Mouse (Mus musculus) bone marrow macrophage, adult 2 months (primary cell): ENCODE measurements around the gene Met. TPM values are rescaled to one million over a fixed set of nuclear protein-coding genes. Genes with fewer than 3 reads are reported as not detected.

Source experiments
- H3K27ac ChIP-seq: 2 replicates; pipeline ENCODE4 v1.5.1; 2012; ENCODE audit warnings: low read depth, low read length; ENCODE audit not compliant: insufficient read depth
- H3K4me1 ChIP-seq: 2 replicates; pipeline ENCODE4 v1.6.1; 2012; ENCODE audit warnings: low read length; ENCODE audit not compliant: control insufficient read depth, insufficient read depth
- H3K4me3 ChIP-seq: 2 replicates; pipeline ENCODE4 v1.5.1; 2012; ENCODE audit warnings: mild to moderate bottlenecking, low read length, moderate library complexity; ENCODE audit not compliant: insufficient read depth
- CTCF ChIP-seq: IDR thresholded peaks from 2 replicates; pipeline ENCODE4 v1.5.1; 2012; ENCODE audit warnings: low read depth, mild to moderate bottlenecking, low read length, moderate library complexity
- POLR2A ChIP-seq: IDR thresholded peaks from 2 replicates; pipeline ENCODE4 v1.6.1; 2012; ENCODE audit warnings: mild to moderate bottlenecking, low read depth, low read length, borderline replicate concordance
- polyA plus RNA-seq: library from polyadenylated mRNA; stranded (reverse); fragments of >200 nt; gene quantifications from 2 replicates; pipeline ENCODE4 v1.2.4, GENCODE M21; 2012; ENCODE audit not compliant: missing spikeins, insufficient read depth, insufficient read length

Gene Met
- polyA plus RNA-seq, 1 experiment, result 1.3 TPM

DNA sequence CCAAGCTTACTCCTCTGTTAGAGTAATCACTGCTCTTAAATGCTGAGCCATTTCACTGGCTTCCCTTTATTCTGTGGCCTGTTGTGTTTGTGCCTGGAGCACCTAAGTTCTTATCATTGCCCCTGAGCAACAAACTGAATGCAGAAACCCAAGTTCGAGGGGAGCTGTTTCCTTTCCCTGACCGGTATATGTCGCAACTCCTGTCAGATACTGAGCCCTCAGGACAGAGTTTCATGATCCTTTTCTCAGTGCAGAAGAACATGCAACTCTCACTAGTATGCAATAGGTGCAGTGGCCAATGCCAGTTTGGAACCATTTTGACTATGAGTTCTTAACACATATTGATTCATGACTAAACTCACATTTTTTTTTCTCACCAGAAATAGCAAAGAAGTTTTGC is 2.9 kb downstream of the Met start:
- H3K4me3 ChIP-seq, result no peak overlapping the region
- H3K27ac ChIP-seq, result no peak overlapping the region

DNA sequence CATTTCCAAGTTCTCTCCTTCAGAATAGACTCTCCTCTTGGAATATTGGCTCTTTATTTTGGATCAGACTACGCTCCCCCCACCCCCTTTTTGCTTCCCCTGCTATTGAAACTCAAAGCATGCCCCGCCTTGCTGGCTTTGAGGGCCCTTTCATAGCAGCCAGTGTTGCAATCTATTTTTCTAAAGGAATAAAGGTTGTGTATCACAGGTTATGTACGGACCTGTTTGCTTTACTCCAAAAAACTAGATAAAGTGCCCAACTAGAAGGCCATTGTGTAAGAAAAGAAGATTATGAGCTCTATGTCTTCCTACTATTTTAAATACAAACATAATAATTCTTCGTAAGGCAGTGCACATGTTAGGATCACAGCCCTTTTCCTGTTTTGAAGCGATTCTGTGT is 5.4 kb downstream of the Met start:
- Histone ChIP-seq H3K4me3 (no peak overlapping the region), H3K27ac (no peak overlapping the region), H3K4me1 (no peaks in the 10 kb centered on the region)
- TF ChIP-seq POLR2A, result no peak

More for the DNA sequence above, 2.9 kb downstream of the Met start:
- TF ChIP-seq POLR2A, result no peak
- no peak for TF ChIP-seq CTCF
- H3K4me1 ChIP-seq, result no peaks in the 10 kb centered on the region

DNA sequence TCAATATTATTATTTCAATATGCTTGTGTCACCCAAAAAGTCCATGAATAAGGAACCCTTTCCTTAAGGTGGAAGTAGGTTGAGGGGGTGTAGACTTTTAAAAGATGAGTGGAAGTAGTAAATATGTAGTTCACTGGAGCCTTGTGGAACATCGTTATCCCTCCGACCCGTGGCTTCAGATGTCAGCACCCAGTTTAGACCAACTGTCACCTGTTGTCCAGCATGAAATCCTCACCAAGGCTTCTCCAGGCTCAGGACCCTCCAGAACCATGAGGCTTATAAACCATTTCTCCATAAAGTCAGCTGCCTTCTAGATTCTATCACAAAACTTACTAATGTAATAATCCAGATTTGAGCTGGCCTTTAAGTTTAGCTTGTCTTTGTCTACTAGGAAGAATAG is 9.5 kb downstream of the Met start:
- no peak overlapping the region for H3K4me3 ChIP-seq
- H3K27ac ChIP-seq, result no peak overlapping the region
- TF ChIP-seq POLR2A (no peak), CTCF (no peak)
- H3K4me1 ChIP-seq, result no peaks in the 10 kb centered on the region

DNA sequence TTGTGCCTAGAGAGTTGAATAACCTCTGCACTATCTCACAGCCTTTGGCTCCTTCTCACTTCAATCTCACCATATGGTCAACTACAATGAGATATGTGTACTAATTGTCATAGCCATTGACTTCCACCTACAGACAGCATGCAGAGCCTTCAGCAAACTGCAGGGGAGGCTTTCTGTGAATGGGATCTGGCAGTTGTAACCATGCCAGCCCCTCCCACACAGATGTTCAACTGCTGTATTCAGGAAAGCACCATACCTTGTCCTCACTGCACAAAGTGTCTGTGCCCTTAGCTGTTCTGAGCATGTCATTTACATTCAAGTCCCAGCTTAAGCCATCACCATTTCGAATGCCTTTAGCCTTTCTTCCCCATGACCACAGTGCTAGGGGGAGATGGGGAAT is 14.2 kb downstream of the Met start:
- TF ChIP-seq POLR2A (no peak), CTCF (no peak)
- H3K4me3 ChIP-seq, result no peak overlapping the region
- H3K4me1 ChIP-seq, result peaks cover 9% of the 10 kb centered on the region
- H3K27ac ChIP-seq, result no peak overlapping the region

DNA sequence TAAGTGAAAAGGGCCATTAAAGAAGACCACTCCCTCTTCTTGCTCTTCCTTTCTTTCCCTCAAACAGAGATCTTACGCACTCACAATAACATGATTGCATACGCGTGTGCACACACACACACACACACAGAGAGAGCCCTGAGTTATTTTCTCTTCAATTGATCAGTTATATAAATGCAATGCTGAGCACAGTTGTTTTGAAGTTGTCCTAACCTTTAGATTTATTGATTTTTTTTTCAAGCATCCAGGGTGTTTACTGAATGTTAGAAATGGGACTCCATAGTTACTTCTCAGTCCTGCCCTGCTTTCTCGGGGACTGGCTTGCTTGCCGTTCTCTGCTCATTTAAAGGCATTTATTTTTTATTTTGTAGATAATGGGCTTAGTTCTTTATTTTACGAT is 14.7 kb downstream of the Met start:
- H3K27ac ChIP-seq, result no peak overlapping the region
- peaks cover 9% of the 10 kb centered on the region for H3K4me1 ChIP-seq
- no peak for TF ChIP-seq POLR2A
- TF ChIP-seq CTCF, result no peak
- H3K4me3 ChIP-seq, result no peak overlapping the region

DNA sequence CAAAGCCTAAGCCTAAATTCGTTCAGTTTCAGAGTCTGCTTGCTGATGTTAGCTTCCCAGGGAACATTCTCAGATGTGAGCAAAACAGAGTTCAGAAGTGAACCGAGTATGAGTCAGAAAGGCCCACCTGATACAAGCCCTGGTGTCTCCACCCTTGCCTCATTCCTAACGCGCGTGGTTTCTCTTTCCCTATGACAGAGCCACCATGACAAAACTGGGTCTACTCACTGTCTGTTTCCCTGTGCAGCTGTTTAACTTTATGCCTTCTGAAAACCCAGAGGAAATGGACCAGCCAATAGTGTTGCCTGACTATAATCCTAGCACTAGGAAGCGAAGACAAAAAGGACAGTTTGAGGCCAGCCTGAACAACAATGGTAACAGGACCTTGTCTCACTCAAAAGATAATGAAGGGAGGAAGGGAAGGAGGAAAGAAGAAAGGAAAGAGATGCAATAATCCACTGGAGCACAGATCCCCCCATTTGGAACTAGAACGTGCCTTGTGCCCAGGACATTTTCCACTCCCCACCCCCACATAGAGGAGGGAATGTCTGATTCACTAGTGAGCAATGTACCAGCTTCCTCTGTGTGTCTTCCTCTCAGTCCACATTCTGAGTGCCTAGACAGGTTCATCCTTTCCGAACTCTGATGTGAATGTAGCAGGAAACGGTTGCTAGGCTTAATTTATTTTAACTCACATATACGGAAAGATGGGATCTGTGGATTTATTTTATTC is 15.4 kb downstream of the Met start:
- TF ChIP-seq CTCF, result no peak
- TF ChIP-seq POLR2A, result no peak
- no peak overlapping the region for H3K4me3 ChIP-seq
- peaks cover 9% of the 10 kb centered on the region for H3K4me1 ChIP-seq
- H3K27ac ChIP-seq, result no peak overlapping the region

DNA sequence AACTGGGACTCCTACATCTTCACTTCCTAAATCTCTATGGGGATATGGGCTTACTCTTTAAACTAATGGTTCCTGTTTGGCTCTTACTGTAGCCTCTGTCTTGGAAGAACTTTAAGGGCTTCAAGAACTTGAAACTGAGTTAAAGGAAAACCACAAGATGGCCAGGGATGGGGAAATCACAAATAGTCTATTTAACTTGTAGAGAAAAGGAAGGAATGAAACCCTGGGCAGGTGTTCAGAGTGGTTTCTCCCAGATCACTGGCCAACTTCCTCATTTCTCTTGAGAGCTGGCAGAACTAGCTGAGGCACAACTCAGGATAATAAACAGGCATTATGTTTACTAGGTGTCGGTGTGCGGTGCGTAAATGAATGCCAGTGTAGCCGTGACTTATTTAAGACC is 17.5 kb downstream of the Met start:
- no peak overlapping the region for H3K27ac ChIP-seq
- H3K4me3 ChIP-seq, result no peak overlapping the region
- TF ChIP-seq CTCF (no peak), POLR2A (no peak)
- H3K4me1 ChIP-seq, result peaks cover 11% of the 10 kb centered on the region

DNA sequence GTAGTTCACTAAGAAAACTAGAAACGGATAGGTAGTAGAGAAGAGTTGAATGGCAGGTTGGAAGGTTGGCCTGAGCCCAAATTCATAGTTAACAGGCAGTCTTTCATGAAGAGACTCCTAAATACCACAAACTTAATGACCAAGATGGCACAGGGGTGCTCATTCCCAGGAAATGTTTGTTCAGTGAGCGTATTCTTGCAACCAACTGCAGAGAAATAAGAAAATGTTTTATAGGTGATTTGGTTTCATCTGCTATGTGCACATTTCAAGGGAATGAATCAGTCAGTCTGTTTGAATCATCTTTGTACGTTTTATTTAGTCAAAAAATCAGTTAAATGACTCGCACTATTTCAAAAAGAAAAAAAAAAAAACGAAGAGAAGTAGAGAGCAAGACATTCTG is 21.6 kb downstream of the Met start:
- no peak for TF ChIP-seq CTCF
- no peak for TF ChIP-seq POLR2A

DNA sequence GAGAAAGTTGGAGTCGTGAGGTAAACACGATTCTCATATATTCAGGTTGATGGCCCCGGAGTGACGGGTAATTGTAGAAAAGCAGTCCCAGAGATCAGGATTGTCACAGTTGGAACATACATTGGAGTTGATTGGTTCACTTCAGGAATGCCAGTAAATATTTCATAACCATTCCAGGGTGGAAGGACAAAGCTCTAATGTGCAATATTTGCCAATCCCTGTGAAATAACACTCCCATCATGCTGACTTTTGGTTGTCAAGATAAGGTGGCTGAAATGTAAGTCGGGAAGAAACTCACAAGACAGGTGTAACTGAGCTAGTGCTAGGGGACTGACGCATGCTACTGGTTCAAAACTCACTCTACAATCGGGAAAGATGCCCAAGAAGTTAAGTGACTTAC is 22.2 kb downstream of the Met start:
- H3K4me1 ChIP-seq, result peaks cover 8% of the 10 kb centered on the region; the same call in 1 of the 2 replicates
- no peak for TF ChIP-seq POLR2A
- TF ChIP-seq CTCF, result no peak
- no peak overlapping the region for H3K4me3 ChIP-seq
- H3K27ac ChIP-seq, result no peak overlapping the region

More for the DNA sequence above, 21.6 kb downstream of the Met start:
- H3K4me1 ChIP-seq, result peaks cover 11% of the 10 kb centered on the region
- no peak overlapping the region for H3K4me3 ChIP-seq
- no peak overlapping the region for H3K27ac ChIP-seq

DNA sequence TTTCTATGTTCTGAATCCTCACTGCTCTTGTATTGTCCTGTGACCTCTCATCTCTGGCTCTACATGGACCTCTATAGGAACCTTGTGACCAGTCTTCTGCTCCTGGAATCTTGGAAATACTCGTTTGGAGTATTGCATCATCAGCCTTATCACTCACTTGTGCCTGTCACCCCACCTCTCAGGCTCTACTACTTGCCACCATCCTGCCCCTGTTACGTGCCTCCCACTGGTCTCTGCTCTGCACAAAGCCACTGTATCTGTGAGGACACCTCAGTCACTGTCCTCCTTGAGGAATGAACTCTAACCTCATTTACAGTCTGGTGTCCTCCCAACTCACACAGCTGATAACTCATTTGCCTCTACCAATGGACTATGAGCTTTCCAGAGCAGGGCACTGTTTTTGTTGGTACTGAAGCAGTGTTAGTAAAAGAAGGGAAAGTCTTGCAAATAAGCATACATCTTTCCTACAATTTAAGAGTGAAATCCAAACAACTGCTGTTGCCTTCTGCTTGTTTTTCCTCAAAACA is 24.8 kb downstream of the Met start:
- Histone ChIP-seq H3K4me1 (0 out of 2 replicates have a peak, but pooled peaks cover 2% of the 10 kb centered on the region), H3K4me3 (no peak overlapping the region), H3K27ac (no peak overlapping the region)
- TF ChIP-seq POLR2A, result no peak
- TF ChIP-seq CTCF, result no peak

DNA sequence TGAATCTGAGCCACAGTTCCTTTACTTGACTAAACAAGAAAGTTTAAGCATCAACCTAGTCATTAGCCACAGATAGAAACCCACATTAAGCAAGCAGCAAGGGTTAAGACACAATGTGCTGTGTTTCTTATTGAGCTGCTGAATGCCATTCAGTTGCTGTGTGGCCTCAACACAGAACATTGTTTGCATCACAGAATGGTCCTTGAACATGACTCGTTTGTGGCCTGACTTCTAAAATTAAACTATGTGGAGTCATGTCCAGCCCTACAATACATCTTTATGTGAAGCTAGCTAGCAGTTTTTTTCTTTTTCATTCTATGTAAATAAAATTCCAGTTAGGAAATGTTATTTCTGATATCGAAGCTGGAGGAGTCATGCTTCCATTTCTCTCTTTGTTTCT is 27.2 kb downstream of the Met start:
- TF ChIP-seq CTCF, result no peak
- TF ChIP-seq POLR2A, result no peak
- Histone ChIP-seq H3K27ac (no peak overlapping the region), H3K4me1 (no peaks in the 10 kb centered on the region), H3K4me3 (no peak overlapping the region)
